Mouse (Mus musculus): ENCODE measurements around the gene Rsbn1l. TPM values are rescaled to one million over a fixed set of nuclear protein-coding genes. Genes with fewer than 3 reads are reported as not detected.
A peak's percentile ranks its signal among the peaks of the same experiment; 100 is the strongest.
"Not testable (repeated sequence)": the region's sequence is repeated elsewhere in the genome, so short reads cannot be mapped to it uniquely, and the experiment has no call there.

Gene Rsbn1l
- polyA plus RNA-seq, 1 experiment from 2014 or later = 6.5 TPM

- H3K27ac ChIP-seq (replicated peaks) = no peak overlapping the region
- H3K4me2 ChIP-seq (replicated peaks) = no peak overlapping the region
- H3K9ac ChIP-seq (replicated peaks) = no peak overlapping the region
- no peak overlapping the region for H3K4me3 ChIP-seq
- ATAC-seq (ENCODE audit: low FRiP score, low read depth) = no peak
- WGBS = 91% methylated on average over 6 of the region's 6 CpGs
- no peaks in the 10 kb centered on the region for H3K9me3 ChIP-seq
- no peaks in the 10 kb centered on the region for H3K36me3 ChIP-seq
- peaks cover 14% of the 10 kb centered on the region for H3K4me1 ChIP-seq
- H3K27me3 ChIP-seq = no peaks in the 10 kb centered on the region
Observed at GRCm38 (mm10) chr5:20946906-20947305, 9.3 kb downstream of the Rsbn1l start.

GRCm38 (mm10) chr5:20944961-20945748 is 11.0 kb downstream of the Rsbn1l start:
- H3K4me1 ChIP-seq = peaks cover 14% of the 10 kb centered on the region
- H3K27me3 ChIP-seq = no peaks in the 10 kb centered on the region
- H3K9ac ChIP-seq (replicated peaks) = no peak overlapping the region
- 80% methylated on average over 13 of the region's 13 CpGs for WGBS
- no peaks in the 10 kb centered on the region for H3K9me3 ChIP-seq
- ATAC-seq (ENCODE audit: low FRiP score, low read depth) = no peak
- H3K4me3 ChIP-seq = no peak overlapping the region
- H3K27ac ChIP-seq (replicated peaks) = 0 out of 2 replicates have a peak overlapping the region, but pooled peaks have one; percentile 25
- no peak overlapping the region for H3K4me2 ChIP-seq (replicated peaks)
- H3K36me3 ChIP-seq = no peaks in the 10 kb centered on the region

DNA sequence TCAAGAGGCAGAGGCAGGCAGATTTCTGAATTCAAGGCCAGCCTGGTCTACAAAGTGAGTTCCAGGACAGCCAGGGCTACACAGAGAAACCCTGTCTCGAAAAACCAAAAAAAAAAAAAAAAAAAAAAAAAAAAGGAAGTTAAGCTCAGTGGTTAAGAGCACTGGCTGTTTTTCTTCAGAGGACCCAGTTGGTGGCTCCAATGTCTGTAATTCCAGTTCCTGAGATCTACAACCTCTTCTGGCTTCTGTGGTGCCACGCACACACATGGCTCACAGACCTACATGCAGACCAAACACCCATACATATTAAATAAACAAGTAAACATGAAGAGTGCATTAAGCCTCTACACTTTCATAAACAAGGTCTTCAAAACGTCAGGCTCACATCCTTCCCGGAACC is 12.4 kb downstream of the Rsbn1l start:
- not testable (repeated sequence) for H3K4me1 ChIP-seq; H3K9ac ChIP-seq (replicated peaks); H3K9me3 ChIP-seq; H3K4me3 ChIP-seq; H3K27me3 ChIP-seq; H3K27ac ChIP-seq (replicated peaks); H3K4me2 ChIP-seq (replicated peaks); ATAC-seq (ENCODE audit: low FRiP score, low read depth); H3K36me3 ChIP-seq
- WGBS = 90% methylated on average over 4 of the region's 4 CpGs

- Histone ChIP-seq H3K4me1 (peaks cover 4% of the 10 kb centered on the region; the same call in 1 of the 2 replicates), H3K4me2 (replicated peaks) (no peak overlapping the region), H3K36me3 (no peaks in the 10 kb centered on the region), H3K4me3 (no peak overlapping the region), H3K9ac (replicated peaks) (no peak overlapping the region), H3K27ac (replicated peaks) (no peak overlapping the region), H3K27me3 (no peaks in the 10 kb centered on the region), H3K9me3 (no peaks in the 10 kb centered on the region)
- no peak for ATAC-seq (ENCODE audit: low FRiP score, low read depth)
- WGBS = 76% methylated on average over 3 of the region's 3 CpGs
Observed at GRCm38 (mm10) chr5:20942523-20942922, 13.7 kb downstream of the Rsbn1l start.

GRCm38 (mm10) chr5:20941205-20941604 is 15.0 kb downstream of the Rsbn1l start:
- ATAC-seq (ENCODE audit: low FRiP score, low read depth) = no peak
- H3K27me3 ChIP-seq = no peaks in the 10 kb centered on the region
- no peak overlapping the region for H3K27ac ChIP-seq (replicated peaks)
- 77% methylated on average over 5 of the region's 5 CpGs for WGBS
- no peaks in the 10 kb centered on the region for H3K36me3 ChIP-seq
- H3K4me3 ChIP-seq = no peak overlapping the region
- H3K4me1 ChIP-seq = peaks cover 4% of the 10 kb centered on the region; the same call in 1 of the 2 replicates
- H3K4me2 ChIP-seq (replicated peaks) = no peak overlapping the region
- no peak overlapping the region for H3K9ac ChIP-seq (replicated peaks)
- no peaks in the 10 kb centered on the region for H3K9me3 ChIP-seq

DNA sequence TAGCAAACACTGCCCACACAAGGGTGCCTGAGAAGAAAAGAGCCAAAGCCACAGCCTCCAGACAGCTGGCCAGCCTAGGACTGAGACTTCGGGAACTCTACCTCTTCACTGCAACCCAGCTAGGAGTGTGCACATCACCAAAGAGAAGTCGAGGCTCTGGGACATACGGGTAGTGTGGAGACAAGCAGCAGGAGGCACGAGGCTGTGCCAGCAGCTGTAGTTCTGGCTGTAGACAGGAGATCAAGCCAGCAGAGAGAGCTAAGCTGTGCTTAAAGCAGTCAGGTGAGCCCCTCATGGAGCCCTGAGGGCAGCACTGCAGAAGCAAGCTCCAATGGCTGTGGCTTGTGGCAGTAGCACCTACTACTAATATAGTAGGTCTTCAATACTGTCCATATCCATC is 15.5 kb downstream of the Rsbn1l start:
- Histone ChIP-seq H3K27me3 (no peaks in the 10 kb centered on the region), H3K27ac (replicated peaks) (no peak overlapping the region), H3K9me3 (no peaks in the 10 kb centered on the region), H3K4me3 (no peak overlapping the region), H3K9ac (replicated peaks) (no peak overlapping the region), H3K36me3 (no peaks in the 10 kb centered on the region), H3K4me1 (peaks cover 4% of the 10 kb centered on the region; the same call in 1 of the 2 replicates), H3K4me2 (replicated peaks) (no peak overlapping the region)
- ATAC-seq (ENCODE audit: low FRiP score, low read depth) = no peak
- WGBS = 84% methylated on average over 4 of the region's 4 CpGs

DNA sequence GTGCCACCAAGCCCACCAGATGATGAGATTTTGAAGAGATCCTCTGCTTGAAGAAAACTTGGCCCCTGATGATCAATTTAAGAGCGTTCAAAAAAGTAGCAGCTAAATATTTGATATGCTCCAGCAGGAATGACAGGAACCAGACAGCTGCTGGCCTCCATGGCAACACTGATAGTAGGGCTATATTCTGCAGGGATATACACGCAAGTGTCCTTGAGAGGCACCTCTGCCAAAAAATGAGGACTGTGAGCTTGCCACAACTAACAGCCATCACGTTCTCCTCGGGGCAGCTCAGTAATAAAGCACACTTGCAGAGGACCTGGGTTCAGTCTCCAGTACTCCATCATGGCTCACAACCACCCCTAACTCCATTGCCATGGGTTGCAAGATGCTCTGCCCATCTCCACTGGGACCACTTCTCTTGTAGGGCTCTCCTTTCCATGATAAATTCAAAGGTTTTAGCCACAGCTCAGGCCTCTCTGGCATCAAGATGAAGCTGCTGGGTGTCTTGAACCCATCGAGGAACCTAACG is 16.1 kb downstream of the Rsbn1l start:
- ATAC-seq (ENCODE audit: low FRiP score, low read depth) = no peak
- Histone ChIP-seq H3K27me3 (no peaks in the 10 kb centered on the region), H3K4me2 (replicated peaks) (no peak overlapping the region), H3K27ac (replicated peaks) (no peak overlapping the region), H3K9ac (replicated peaks) (no peak overlapping the region), H3K9me3 (no peaks in the 10 kb centered on the region), H3K36me3 (no peaks in the 10 kb centered on the region), H3K4me3 (no peak overlapping the region), H3K4me1 (no peaks in the 10 kb centered on the region; the same call in 1 of the 2 replicates)
- 95% methylated on average over 6 of the region's 6 CpGs for whole genome bisulfite sequencing

DNA sequence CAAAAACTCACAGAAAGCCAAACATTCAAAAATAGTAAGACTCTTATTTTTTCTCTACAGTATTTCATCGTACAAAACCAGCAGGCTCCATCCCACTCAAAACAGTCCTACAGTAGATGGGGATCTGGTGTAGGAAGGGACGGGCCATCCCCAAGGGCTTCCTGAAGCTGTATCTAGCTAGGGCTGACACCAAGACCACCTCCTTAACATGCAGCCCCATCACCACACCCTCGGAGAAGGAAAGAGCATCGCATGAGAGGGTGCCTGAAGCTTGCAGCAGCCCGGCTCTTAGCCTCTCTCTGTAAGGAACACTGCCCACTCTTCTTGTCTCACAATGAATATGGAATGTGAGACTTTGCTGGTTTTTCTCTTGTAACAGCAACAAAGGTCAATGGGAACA is 17.7 kb downstream of the Rsbn1l start:
- Histone ChIP-seq H3K9ac (replicated peaks) (no peak overlapping the region), H3K36me3 (no peaks in the 10 kb centered on the region), H3K4me3 (no peak overlapping the region), H3K27ac (replicated peaks) (no peak overlapping the region), H3K4me2 (replicated peaks) (no peak overlapping the region), H3K4me1 (no peaks in the 10 kb centered on the region; the same call in 1 of the 2 replicates), H3K9me3 (no peaks in the 10 kb centered on the region), H3K27me3 (no peaks in the 10 kb centered on the region)
- 69% methylated on average over 5 of the region's 5 CpGs for WGBS
- no peak for ATAC-seq (ENCODE audit: low FRiP score, low read depth)

- H3K4me1 ChIP-seq = no peaks in the 10 kb centered on the region
- H3K9ac ChIP-seq (replicated peaks) = no peak overlapping the region
- WGBS = 83% methylated on average over 5 of the region's 5 CpGs
- no peaks in the 10 kb centered on the region for H3K27me3 ChIP-seq
- no peaks in the 10 kb centered on the region for H3K9me3 ChIP-seq
- H3K36me3 ChIP-seq = no peaks in the 10 kb centered on the region
- no peak overlapping the region for H3K27ac ChIP-seq (replicated peaks)
- no peak overlapping the region for H3K4me2 ChIP-seq (replicated peaks)
- ATAC-seq (ENCODE audit: low FRiP score, low read depth) = no peak
- H3K4me3 ChIP-seq = no peak overlapping the region
Observed at GRCm38 (mm10) chr5:20935934-20936333, 20.3 kb downstream of the Rsbn1l start.

DNA sequence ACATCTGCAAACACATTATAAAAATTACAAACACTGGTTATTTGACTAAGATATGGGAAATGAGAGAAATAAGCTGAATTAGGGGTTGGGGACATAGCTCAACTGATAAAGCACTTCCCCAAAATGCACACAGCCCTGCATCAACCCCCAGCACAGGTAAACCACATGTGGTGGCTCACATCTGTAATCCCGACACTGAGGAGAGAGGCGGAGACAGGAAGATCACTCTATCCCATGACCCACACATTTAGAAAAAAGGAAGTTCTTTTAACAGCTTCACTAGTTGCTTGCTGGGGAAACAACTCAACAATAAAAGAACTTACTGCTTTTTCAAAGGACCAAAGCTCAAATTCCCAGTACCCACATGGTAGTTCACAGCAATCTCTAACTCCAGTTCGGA is 23.6 kb downstream of the Rsbn1l start:
- H3K36me3 ChIP-seq = no peaks in the 10 kb centered on the region
- H3K4me1 ChIP-seq = peaks cover 4% of the 10 kb centered on the region; the same call in 1 of the 2 replicates
- no peak overlapping the region for H3K9ac ChIP-seq (replicated peaks)
- H3K4me2 ChIP-seq (replicated peaks) = no peak overlapping the region
- no peaks in the 10 kb centered on the region for H3K27me3 ChIP-seq
- no peak overlapping the region for H3K4me3 ChIP-seq
- ATAC-seq (ENCODE audit: low FRiP score, low read depth) = no peak
- no peaks in the 10 kb centered on the region for H3K9me3 ChIP-seq
- 96% methylated on average over 3 of the region's 3 CpGs for WGBS
- H3K27ac ChIP-seq (replicated peaks) = no peak overlapping the region

GRCm38 (mm10) chr5:20931300-20931699 is 24.9 kb downstream of the Rsbn1l start:
- no peak overlapping the region for H3K4me3 ChIP-seq
- H3K9ac ChIP-seq (replicated peaks) = no peak overlapping the region
- no peak overlapping the region for H3K4me2 ChIP-seq (replicated peaks)
- H3K27ac ChIP-seq (replicated peaks) = no peak overlapping the region
- H3K4me1 ChIP-seq = peaks cover 4% of the 10 kb centered on the region; the same call in 1 of the 2 replicates
- no peaks in the 10 kb centered on the region for H3K27me3 ChIP-seq
- no peaks in the 10 kb centered on the region for H3K9me3 ChIP-seq
- H3K36me3 ChIP-seq = no peaks in the 10 kb centered on the region
- ATAC-seq (ENCODE audit: low FRiP score, low read depth) = no peak
- 94% methylated on average over 3 of the region's 3 CpGs for WGBS

GRCm38 (mm10) chr5:20930430-20930829 is 25.8 kb downstream of the Rsbn1l start:
- H3K4me1 ChIP-seq = peaks cover 4% of the 10 kb centered on the region; the same call in 1 of the 2 replicates
- H3K4me2 ChIP-seq (replicated peaks) = no peak overlapping the region
- no peak overlapping the region for H3K27ac ChIP-seq (replicated peaks)
- no peaks in the 10 kb centered on the region; the same call in 1 of the 2 replicates for H3K36me3 ChIP-seq
- H3K9ac ChIP-seq (replicated peaks) = no peak overlapping the region
- H3K27me3 ChIP-seq = no peaks in the 10 kb centered on the region
- no peak overlapping the region for H3K4me3 ChIP-seq
- no peaks in the 10 kb centered on the region for H3K9me3 ChIP-seq
- ATAC-seq (ENCODE audit: low FRiP score, low read depth) = no peak

All from midbrain, embryonic 12.5 days (tissue).